Mouse (Mus musculus): ENCODE results near the gene Coro2b.
"Not testable (repeated sequence)": the region's sequence is repeated elsewhere in the genome, so short reads cannot be mapped to it uniquely, and the experiment has no call there.

Gene Coro2b

DNA sequence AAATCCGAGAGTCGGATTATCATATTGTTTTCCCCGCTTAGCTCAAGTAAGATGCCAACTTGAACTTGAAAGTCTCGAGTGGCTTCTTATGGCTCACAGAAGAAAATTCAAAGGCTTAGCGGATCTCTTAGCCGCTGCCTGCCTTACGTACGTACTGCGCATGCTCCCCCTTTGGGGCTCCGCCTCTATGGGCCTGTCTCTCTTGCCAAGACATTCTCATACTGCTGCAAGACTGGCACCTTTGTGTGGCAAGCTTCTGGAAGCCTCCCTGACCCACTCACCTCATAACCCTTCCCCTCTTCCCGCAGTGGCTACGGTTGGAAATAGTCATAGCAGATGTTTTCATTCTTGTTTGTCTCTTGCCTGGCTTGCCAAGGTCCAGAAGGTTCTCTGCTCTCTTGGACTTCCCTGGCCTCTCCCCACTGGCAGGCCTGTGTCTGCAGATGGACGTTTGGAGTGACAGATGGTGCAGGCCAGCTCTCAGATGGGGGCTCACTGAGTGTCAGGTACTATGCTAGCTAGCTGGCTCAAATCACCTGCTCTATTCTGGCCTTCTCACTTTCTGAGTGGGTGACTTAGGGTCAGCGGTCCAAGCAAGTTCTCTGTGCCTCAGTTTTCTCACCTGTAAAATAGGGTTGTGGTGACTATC is 65.2 kb downstream of the Coro2b start:
- peak; percentile 89 to 94 for DNase-seq

DNA sequence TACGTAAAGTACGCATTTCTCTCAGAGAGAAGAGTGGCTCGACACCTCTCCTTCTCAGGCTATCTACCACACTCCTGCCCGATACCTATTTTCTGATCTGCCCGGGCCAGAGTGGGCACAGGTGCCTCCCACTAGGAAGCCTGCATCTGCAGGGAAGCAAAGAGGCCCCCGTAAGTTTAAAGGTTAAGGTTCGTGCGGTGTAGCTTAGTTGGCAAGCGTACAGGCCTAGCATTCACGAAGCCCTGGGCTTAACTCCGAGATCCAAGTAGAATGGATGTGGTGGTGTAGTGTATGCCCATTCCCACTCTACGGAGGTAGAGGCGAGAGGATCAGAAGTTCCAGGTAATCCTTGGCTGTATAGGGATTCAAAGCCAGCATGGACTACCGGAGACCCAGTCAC is 65.8 kb downstream of the Coro2b start:
- no peak for DNase-seq

DNA sequence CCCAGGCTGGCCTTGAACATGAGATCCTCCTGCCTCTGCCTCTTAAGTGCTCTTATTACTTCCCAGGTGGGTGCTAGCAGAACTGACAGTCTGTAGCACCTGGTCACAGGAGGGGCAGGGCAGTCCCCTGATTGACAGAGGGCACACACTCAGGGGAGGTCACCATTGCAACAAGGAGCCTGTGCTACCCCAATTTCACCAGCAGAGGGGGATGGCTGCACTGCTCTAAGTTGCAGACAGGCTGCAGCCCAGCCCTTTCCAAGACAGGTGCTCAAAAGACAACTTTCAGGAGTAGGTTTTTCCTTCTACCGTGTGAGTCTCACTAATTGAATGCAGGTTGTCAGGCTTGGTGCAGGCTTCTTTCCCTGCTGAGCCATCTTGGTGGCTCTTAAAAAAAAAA is 66.4 kb downstream of the Coro2b start:
- DNase-seq, result peak; percentile 95 to 96

DNA sequence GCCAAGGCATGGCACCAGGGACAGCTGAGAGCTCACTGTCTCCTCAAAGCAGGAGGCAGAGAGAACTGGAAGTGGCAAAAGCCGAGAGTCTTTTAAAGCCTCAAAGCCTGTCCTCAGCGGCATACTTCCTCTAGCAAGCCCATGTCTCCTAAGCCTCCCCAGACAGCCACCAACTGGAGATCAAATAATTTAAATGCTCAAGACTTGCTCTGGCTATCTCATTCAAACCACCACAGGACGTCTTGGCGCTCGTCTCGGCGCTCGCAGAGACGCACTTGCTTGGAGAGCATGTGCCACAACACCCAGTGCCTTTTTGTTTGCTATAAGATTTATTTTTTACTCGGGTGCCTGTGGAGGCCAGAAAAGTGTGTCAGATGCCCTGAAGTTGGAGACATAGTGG is 67.1 kb downstream of the Coro2b start:
- peak; percentile 70 to 78 for DNase-seq

DNA sequence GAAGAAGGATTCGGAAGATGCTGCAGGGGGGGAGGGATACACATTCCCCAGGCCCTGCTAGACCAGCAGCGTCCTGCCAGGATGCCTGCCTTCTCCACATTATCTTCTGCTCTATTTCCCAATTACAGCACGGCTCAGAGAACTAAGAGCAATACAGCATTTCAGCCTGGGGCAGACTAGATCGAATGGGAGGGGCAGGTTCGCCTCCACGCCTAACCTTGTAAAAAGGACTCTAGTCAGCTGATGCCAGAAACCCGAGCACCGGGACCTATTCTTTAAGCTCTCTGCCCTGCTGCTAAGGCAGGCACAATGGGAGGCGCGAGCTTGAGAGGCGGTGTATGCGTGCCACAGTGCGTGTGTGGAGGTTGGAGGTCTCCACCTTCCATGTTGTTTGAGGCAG is 67.7 kb downstream of the Coro2b start:
- peak; percentile 93 to 94 for DNase-seq

DNA sequence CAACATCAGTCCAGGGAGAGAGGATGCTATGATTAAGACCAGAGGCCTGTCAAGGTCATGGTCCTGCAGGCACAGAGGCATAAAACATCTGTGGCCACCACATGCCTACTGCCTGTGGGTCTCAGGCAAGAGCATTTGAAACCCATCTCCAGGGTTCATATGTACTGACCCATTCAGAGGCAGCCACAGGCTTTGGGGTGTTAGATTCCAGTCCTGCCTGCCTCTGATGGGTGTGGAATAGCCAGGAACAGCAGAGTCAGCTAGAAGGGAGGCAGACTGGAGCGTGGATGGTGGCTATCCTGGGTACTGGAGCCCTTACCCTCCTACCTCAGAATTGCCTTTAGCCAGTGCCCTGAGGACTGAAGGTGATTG is 69.4 kb downstream of the Coro2b start:
- no peak for DNase-seq

DNA sequence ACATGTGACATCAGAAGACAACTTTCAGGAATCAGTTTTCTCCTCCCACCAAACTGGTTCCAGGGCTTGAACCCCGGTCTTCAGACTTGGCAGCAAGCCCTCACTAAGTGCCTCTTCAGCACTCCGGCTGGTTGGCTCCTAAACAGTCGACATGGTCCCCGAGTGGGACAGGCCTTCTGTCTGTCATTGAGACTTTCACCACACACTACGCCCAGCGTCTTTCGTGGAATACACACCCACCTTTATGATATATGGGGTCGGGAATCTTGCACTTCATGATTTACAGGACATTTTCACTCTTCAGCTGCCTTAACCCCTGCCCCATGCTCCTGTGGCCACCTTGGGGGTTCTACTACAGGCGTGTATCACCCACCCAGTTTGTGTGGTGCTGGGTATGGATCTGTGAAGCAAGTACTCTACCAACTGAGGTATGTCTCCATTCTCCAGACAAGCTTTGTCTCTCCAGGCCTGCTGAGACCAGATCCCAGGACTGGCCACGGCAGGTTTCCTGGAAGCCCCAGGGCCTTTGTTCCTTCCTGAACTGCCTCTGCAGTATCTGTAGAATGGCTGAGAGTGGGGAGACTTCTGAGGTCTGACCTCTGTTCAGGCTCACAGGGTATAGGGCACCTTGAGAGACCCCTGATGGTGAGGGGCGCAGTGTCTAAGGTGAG is 70.0 kb downstream of the Coro2b start:
- DNase-seq, result no peak

DNA sequence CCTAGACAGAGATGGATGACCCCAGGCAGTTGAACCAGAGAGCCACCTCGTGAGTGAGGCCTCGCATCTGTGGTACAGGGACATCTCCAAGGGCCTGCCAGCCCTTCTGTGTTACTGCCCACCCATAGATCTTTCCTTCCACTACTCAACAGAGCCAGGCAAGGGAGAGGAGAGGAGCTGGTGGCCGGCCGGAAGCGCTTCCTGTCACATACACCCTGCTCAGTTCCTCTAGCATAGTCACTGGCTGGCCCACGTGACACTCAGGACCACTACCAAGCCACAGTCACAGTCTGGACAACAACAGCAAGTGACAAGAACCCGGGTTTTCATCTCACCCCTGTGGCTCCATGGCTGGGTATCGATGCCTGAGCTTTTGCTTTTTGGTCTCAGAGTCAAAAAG is 70.8 kb downstream of the Coro2b start:
- DNase-seq, result no peak

DNA sequence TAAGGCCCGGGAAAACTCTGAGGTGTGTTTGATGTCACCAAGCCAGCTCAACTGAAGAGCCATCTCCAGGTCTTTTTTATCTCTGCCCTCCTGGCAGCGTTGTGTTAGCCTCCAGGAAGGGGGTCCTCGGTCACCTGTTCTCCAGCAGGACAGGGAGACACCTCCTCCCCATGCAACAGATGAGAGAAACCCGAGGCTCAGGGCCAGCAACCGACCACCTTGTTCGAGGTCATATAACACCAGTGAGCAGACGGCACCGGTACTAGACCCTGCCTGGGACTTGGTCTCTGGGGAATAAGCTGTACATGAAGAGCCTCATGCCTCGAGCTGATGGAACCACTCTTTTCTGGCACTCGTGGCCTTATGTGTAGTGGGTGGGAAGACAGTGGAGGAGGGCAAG is 72.1 kb downstream of the Coro2b start:
- peak in 1 of 2 experiments; percentile 29 for DNase-seq

DNA sequence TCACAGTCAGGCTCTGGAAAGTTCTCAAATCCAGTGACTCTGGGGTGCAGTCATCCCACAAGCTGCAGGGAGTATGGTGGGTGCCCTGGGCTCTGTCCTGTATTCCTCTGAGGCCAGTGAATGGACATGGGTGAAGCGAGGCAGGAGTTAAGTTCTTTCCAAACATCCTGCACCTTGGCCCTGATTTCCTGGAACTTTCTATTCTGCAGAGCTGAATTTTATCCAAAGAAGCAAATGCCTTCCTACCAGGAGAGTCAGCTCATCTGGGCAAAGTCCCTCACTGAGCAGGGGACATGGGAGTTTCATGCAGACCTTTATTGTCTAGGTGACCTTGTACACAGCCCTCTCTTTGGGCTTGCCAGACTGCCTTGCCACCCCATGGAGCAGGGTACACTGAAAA is 75.1 kb downstream of the Coro2b start:
- no peak for DNase-seq

DNA sequence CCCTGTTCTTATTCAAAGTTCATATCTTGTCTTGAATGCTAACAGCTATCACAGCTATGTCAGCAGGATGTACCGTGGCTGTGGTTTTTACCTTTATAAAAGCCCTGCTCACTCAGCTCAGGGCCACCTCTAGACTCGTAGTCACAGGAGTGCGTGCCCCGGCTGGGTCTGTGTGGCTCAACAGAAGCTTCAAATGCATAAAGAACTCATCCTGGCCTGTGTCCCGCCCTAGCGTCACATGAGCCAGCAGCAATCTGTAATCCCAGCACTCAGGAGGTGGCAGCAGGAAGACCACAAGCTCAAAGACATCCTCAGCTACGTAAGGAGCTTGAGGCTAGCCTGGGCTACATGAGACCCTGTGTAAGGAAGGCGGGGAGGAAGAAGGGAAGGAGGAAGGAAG is 75.7 kb downstream of the Coro2b start:
- no peak for DNase-seq

DNA sequence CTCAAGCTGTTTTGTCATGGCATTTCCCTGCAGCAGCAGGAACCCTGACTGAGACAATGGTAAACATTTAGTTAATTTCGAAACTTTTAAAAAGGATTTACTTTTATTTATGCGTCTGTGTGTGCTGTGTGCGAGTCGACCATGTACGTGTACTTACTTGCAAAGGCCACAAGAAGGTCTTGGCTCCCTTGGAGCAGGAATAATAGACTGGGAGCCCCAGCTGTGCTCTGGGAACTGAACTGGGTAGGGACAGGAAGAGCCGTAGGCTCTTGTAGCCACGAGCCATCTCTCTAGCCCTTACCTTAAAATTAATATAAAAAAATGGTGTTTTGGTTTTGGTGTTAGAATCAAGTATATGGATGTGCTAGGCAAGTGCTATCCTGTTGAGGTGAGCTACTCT is 76.8 kb downstream of the Coro2b start:
- no peak for DNase-seq

DNA sequence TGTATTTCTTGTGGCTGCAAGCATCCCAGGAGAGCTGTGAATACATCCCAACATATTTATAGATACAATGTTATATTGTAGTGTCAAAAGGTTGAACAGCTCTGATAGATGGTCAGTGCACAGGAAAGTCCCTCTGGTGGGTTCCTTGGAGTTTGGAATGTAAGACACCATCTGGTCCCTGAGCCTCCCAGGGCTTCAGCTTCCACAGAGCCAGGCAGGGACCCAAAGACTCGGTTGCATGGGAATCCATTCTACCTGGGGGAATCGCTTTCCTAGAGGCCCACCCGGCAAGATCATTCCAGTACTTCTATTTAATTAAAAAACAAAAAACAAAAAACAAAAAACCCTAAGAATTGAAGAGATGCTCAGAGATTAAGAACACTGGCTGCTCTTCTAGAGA is 78.4 kb downstream of the Coro2b start:
- no peak for DNase-seq

DNA sequence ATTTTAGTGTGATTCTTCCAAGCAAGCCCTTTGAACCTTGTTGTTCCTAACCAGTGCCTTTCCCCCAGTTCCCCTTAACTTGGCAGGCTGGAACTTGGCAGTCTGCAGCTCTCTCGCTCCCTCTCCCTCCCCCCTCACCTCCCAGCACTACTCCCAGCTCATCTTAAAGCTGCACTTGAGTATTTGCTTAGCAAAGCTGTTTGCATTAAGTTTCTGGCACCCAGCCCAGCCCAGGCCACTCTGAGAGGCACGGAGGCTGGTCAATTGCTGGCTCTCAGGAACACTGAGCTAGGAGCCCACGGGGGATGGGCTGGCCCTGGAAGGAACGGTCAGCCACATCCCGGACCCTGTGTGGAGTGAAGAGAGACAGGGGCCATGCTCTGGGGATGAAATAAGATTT is 80.8 kb downstream of the Coro2b start:
- DNase-seq, result peak; percentile 81 to 87

DNA sequence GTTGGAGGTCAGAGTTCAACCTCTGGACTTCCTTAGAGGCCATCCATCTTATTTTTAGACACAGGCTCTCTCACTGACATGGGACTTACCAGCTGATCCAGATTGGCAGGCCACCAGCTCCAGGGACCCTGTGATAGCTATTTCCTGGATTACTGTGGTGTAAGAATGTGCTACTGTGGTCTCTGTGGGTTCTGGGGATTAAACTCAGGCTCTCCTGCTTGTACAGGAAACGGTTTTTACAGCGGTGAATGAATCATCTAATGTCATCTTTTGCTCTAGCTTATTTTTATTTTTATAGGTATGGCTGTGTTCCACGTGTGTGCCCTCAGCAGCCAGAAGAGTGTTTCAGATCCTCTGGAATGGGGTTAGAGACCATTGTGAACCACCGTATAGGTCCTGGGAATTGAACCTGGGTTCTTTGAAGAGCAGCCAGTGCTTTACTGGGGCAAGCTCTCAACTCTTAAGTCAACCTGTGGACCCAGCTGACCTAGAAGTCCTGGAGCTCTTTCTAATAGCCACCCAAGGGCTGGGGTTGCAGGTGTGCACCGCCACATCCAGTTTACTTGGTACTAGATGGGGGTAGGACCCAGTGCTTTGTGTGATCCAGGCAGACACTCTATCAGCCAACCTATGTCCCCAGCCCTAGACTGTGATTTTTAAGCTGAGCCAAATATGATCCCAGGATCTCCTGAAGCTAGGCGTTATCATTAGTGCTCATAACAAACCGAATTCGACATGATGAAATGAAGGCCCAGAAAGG is 81.5 kb downstream of the Coro2b start:
- DNase-seq, result peak in 1 of 2 experiments; percentile 50

DNA sequence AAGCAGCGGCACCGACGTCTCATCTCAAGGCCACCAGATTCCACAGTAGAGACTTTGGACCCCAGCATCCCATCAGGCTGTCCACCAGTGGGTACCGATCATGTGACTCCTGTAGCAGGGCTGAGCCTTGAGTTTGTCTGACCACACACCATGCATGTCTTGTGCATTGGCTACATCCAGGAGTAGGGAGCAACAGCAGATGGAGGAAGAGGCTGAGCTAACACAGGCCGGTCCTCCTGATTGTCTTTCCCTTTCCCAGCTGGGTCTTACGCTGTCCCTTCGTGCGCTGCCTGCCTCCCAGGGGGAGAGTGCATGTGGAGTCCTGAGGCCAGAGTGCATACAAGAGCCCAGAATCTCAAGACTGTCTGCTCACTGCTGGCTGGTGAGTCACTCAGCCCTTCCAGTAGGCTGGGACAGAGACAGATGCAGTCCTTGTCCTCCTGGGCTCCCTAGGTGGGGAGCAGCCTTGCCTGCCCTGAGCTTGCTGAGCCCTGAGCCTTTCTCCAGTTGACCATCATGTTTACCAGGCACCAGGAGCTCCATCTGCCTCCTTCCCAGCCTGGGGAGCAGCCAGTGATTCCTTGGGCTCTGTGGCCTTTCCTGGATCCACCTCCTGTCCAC is 84.4 kb downstream of the Coro2b start:
- DNase-seq, result no peak

DNA sequence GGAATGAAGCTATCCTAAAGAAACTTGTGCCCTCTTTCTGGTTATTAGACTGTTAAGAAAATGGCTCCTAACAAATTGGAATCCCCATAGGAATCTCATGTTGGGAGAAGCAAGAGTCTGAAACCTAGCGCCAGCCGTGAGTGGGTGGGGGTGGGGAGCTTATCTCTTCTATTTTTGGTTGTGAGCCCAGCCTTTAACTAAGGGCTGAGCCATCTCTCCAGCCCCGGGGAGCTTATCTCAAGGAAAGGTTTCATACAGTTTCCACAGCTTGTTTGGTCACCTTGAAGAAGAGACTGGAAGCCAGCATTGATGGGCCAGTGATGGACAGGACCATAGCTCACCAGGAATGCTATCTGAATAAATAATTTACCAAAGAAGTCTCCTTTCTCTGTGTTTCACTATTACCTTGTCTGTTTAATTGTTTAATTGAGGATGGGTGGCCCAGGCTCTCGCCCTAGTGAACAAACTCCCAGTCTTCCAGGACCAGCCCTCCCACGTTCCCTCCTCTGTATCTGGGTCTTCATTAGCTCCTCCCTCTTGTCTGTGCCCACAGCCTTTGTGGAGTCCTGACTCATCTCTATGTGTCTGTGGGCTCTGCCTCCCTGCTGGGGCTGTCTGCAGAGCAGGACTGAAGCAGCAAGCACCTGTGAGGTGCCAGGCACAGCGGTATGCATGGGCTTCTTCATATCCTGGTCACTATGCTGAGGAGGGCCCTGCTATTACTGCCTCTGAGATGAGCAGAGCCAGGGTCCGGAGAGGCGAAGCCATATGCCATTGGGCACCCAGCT is 85.1 kb downstream of the Coro2b start:
- no peak for DNase-seq

DNA sequence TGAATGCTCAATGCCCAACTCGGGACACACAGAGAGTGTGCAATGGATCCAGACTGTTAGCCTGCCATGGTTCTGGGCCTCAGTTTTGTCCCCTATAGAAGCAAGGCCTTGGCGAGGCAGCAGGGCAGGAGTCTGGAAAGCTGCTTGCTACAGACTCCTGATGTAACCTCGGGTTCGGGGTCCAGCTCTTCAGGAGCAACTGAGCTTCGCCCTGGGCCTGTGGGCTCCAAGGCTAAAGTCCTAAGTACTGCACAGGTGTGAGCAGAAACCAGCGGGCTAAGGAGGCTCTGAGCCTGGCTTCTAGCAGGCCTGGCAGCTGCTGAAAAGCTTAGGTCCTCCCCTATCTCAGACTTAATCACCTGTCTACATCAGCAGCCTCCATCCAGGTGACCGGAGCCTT is 86.0 kb downstream of the Coro2b start:
- DNase-seq, result no peak

DNA sequence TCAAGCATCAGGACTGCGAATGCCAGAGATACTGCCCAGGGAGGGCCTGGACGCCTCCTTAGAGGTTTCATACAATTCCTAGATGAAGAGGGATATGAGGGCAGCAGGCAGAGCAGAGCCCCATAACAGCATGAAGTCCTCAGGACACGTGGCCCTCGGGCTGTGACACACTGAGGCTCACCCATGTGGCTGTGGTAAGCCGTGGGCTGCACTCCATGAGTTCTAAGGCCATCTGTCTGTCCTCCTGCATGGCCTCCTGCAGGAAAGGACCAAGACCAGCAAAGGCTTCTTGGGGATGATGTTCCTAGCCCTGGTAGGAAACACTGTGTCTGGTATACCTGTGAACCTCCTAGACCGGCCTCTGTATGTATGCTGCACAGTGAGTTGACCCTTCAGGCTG is 86.5 kb downstream of the Coro2b start:
- DNase-seq, result no peak

DNA sequence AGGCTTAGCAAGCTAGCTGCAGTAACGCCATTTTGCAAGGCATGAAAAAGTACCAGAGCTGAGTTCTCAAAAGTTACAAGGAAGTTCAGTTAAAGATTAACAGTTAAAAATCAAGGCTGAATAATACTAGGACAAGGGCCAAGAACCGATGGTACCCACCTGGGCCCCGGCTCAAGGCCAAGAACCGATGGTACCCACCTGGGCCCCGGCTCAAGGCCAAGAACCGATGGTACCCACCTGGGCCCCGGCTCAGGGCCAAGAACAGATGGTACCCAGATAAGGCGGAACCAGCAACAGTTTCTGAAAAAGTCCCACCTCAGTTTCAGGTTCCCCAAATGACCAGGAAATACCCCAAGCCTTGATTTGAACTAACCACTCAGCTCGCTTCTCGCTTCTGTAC is 89.5 kb downstream of the Coro2b start:
- DNase-seq, result not testable (repeated sequence)

DNA sequence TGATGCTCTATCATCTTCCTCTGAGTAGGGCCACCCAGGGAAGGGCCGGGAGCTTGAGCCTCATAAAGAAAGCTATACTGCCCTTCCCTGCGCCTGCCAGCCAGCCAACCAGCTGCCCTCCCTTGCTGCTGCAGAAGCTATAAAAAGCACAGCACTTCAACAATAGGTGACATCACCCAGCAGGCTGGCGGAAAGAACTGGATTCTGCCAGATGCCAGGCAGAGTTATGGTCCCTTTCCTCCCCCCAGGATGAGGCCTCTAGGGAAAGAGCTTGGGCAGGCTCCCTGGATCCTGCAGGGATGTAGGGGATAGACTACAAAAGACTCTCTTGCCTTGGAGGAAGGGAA is 98.1 kb downstream of the Coro2b start:
- DNase-seq, result peak in 1 of 2 experiments; percentile 48

DNA sequence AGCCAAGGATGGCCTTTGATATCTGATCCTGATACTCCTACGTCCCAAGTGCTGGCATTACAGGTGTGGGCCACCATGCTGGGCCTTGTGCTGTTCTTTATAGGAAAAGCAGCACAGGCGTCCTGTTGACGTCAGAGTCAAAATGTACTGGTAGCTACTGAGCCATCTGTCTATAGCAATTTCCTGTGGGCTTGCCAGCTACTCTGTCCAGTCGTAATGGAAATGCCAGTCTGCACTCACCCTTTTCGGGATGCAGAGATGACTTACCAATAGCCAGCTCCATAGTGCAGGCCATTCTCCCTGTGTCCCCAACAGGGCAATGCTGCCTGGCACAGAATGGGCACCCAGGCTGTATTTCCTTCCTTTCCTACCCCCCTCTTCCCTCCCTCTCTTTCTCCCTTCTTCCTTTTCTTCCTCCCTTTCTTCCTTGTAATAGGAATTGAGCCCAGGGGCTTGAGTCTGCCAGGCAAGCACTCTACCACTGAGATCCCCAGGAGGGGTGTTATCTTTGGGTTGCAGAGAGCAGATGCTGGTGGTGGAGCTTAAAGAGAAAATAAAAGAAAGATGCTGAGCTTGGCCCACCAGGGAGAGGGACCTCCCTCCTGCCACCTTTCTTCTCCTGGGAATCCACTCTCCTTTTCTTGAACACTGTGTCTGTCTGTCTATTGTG is 98.6 kb downstream of the Coro2b start:
- peak in 1 of 2 experiments; percentile 54 for DNase-seq

All from cerebellum, postnatal 10 days (tissue).